Mouse (Mus musculus): Measurements from ENCODE around the gene Fam228b.

- TF ChIP-seq CTCF (IDR thresholded peaks at IDR 0.05; ENCODE audit: low read depth) (no peak), EP300 (optimal IDR thresholded peaks at IDR 0.05) (no peak)
Measured at GRCm38 (mm10) chr12:4706175-4706574, 62.9 kb downstream of the Fam228b start.
